Mouse (Mus musculus) spleen, embryonic (tissue): ENCODE measurements around the gene BC051142.

ENCODE experiments used
- CTCF ChIA-PET: fragments of 350-600 bp; sonication (Branson Sonifier 250); formaldehyde crosslinking; loops from one replicate; lab custom pipeline; 2022; lab: Charles Lee

The BC051142 gene

DNA sequence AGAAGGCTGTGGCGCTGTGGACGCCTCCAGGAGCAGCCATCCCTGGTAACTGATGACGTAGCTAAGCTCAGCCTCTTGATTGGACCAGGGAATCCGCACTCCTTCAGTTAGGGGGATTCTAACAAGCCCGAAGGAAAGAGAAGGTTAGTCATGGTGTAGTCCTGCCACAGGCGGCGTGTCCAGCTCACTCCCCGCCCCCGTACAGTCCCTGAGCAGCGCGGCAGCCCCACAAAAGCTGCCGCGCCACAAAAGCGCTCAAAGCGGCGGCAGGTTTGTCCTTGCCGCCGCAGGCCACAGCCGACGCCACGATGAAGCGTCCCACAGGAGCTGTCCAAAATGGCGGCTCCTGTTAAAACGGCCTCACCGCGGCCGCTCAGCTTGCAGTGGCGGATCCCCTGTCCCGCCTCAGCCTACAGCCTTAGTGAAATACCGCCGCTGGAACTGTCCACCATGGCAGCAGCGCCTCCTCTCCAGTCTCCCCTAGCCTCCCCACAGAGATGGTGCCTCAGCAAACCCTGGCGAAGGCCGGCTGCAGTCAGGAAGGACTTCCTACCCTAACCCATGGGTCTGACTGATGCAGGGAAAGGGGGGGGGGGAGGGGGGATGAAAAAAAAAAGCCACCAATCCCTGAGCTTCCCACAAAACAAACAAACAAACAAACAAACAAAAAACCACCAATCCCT is at the start of gene BC051142:
TSS of gene BC051142 (plus strand) at position 110 of the 683 bp plus-strand sequence.
- CTCF ChIA-PET, result interaction anchor here (0.6 to 0.7 kb wide), 7 partner anchors 16 to 454 kb away, joined by 3 to 9 read pairs (median 4); no protein-coding TSS in a partner anchor

DNA sequence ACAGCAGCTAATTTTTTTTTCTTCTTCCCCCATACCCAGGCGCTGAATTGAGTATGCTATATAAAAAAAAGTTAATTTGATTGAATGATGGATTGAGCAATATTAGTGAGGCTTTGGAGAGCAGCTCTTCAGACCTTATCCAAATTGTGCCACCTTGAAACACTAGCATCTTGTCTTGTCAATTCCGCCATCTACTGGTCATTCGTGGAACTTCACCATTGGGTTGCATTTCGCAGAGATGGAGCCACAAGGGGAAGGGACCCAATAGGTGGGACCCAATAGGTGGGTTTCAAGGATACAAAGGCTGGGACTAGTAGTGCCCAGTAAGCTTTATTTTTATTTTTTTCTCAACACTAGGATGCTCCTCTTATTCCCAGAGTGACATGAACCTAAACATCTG is 49.2 kb upstream of the BC051142 start:
- CTCF ChIA-PET, result interaction anchor here (0.6 to 1.4 kb wide), 10 partner anchors 24 to 265 kb away, joined by 3 to 6 read pairs (median 4); partner anchors contain the start of gene H2-Aa

DNA sequence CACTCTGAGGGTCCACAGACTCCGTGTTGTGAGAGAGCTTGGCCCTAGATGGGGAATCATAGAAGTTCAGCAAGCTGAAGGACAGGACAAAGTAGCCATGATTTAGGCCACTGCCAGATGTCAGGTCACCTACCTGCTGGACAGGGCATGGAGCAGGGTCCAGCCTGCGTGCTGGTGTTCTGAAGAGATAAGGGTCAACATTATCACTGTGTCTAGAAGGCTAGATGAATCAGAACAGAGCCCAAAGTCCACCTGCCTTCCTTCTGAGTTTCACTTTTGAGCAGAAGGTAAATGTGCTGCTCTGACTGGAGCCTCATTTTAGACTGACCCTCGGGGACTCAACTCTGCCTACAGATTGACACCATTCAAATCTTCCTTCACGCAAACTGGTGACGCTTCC is 44.1 kb upstream of the BC051142 start, which contains the start of gene Btnl2:
TSS of gene Btnl2 (plus strand) at position 284 of the 400 bp plus-strand sequence.
- CTCF ChIA-PET, result interaction anchor here (1.1 kb wide), 1 partner anchor 27 kb away, joined by 3 read pairs; no protein-coding TSS in a partner anchor

DNA sequence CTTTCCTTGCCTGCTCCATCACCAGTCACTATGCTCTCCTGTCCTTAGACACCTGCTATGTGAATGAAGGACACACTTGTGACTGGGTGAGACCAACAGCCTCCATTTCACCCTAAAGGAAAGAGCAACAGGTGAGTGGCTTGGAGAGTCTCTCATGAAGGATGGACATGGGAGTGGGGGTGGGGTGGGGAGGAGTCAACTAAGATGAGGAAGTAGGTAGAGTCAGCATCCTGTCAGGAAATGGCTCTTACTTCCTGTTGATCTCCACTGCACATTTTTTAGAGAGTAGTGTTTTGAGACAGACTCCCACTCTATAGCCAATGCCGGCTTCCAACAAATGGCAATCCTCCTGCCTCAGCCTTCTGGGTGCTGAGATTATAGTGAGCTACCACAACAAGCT is 43.7 kb upstream of the BC051142 start:
- CTCF ChIA-PET, result interaction anchor here (1.1 kb wide), 1 partner anchor 28 kb away, joined by 3 read pairs; no protein-coding TSS in a partner anchor

DNA sequence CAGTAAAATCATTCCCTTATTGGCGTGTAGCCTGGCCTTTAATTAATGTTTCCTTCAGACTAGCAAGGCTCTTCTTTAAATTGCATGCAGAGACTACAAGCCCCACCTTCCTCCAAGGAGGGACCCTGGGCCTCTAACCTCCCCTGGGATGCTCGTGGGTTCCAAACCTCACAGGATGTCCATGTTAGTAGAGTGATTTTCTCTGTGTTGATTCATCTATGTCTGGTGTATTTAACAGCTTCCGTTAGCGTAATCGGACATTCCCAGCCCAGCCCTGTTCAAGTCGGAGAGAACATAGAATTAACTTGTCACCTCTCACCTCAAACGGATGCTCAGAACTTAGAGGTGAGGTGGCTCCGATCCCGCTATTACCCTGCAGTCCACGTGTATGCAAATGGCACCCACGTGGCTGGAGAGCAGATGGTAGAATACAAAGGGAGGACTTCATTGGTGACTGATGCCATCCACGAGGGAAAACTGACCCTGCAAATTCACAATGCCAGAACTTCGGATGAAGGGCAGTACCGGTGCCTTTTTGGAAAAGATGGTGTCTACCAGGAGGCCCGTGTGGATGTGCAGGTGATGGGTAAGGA is 35.6 kb upstream of the BC051142 start:
- CTCF ChIA-PET, result interaction anchor here (0.6 to 1.9 kb wide), 2 partner anchors 12 kb away, joined by 3 to 6 read pairs; no protein-coding TSS in a partner anchor

DNA sequence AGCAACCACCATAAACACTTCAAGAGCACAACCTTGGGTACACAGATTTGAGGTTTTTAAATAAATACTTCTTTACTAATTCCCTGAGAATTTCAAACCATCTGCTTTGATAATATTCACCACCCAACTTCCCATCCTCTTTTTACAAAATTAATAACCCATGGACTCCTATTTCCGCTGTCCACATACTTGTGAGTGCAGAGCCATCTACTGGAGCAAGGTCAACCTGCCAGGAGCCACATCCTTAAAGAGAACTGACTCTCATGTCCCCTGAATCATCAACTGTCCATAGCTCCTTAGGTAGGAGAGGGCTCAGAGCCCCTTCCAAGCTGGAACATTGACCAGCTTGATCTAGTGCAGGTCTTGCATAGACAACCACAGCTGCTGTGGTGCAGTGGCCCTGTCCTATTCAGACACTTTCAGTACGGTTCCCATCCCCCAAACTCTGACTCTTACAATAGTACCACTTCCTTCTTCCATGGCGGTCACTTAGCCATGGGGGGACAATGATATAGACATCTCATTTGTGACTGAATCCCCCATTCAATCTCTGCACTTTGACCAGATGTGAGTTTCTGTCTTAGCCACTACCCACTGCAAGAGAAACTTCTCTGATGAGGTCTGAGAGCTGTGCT is 34.8 kb upstream of the BC051142 start:
- CTCF ChIA-PET, result interaction anchor here (0.6 to 1.9 kb wide), 2 partner anchors 12 to 13 kb away, joined by 3 to 6 read pairs; no protein-coding TSS in a partner anchor

DNA sequence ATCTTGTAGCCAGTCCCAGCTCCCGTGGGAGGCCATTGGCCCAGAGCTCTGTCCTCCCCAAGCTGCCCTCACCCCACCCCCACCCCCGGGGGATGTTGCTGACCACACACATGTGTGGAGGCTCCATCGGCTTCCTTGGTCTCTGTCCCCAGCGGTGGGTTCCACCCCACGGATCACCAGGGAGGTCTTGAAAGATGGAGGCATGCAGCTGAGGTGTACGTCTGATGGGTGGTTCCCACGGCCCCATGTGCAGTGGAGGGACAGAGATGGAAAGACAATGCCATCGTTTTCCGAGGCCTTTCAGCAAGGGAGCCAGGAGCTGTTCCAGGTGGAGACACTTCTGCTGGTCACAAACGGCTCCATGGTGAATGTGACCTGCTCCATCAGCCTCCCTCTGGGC is 33.6 kb upstream of the BC051142 start:
- CTCF ChIA-PET, result no interaction called here

DNA sequence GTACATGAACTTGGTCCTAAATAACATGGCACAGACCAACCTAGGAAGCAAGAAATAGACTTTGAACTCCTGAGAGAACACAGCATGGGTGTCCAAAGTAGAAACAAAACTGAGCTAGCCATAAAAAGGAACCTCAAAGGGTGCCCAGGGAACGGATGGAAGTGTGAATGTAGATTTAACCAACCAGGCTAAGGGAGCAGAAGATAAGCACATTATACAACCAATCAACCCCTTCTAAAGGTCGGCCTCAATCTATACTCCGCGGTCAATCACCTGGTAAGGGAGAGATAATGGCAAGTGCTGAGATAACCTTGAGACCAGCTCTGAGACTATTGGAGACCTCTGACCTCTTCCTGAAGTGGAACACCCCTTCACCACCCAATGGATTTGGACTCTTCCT is 28.1 kb upstream of the BC051142 start:
- CTCF ChIA-PET, result no interaction called here

DNA sequence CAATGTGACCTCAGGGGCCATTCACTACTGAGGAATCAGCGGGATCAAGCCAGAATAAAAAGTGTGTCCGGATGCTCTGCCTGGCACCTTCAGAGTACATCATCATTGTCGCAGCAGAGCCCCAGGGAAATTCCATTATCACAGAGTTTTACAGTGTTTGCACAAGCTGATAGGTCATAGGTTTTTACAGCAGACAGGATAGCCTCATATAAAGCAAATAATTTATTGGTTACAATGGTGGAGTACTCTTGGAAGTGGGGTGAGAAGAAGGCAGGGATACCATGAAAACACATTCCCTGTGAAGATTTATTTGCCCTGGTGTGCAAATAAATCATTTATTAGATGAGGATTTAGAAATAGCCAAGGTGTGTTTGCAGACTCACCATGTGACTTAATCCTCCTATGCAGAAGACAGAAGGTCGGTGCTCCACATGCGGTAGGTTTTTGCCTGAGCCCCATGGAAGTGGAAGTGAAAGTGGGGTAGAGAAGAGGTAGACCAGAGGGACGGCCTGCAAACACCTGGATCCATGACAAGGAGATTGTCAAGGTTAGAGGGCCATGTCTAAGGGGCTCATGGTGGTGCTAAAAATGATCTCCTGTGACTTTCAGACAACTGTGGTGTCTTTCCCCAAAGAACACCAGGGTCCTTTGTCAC is 25.4 kb upstream of the BC051142 start:
- CTCF ChIA-PET, result interaction anchor here (1.0 kb wide), 1 partner anchor 23 kb away, joined by 4 read pairs; no protein-coding TSS in a partner anchor

DNA sequence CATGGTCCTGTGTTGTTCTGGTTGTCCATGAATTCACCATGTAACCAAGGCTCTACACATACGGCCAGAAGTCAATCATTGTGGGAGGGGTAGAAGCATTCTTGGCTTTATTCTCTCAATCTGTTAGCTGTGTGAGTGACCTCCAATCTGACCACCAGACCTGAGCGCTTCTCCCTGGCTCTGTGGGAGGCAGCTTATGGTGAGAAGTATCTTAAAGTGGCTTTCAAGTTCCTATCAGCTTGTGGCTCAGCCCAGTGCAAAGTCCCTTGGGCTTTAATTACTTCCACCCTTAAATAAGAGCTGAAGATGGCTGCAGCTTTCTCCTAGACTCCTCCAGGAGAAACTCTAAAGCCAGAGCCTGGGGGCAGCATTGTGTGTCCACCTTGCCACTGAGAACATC is 21.8 kb upstream of the BC051142 start, which contains the start of gene Btnl1:
TSS of gene Btnl1 (plus strand) at position 286 of the 400 bp plus-strand sequence.
- CTCF ChIA-PET, result interaction anchor here (1.0 to 1.2 kb wide), 3 partner anchors 11 to 54 kb away, joined by 3 read pairs; no protein-coding TSS in a partner anchor

DNA sequence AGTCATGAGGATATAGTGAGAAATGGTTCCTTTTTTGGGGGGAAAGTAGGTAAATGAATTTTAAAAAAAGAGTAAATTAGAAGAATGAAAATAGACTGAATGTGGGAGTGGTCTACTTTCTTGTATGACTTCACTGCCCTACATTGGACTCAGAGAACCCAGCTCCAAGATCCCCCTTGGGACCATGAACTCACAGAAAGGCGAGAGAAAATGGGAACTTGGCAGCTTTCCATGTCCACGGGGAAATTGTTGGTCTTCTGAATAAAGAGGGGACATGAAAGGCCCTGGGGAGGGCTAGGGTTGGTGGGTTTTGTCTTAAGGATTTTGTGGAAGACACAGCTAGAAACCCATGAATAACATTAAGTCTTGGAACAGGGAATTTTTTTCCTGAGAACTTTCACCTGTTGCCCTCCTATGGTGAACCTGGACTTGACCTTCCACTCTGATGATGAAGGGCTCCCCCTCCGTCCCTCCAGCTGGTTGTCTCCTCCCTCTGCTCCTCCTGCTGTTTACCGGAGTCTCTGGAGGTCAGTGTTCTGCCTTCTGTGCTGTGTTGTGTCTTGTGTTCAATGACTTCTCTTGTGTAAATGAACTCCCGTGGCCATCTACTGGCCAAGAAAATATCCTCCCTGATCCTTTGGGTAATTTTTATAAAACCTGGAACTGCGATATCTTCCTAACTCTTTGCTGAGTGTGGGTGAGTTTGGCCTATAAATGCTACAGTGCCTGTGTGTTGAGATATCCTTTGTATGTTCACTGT is 21.0 kb upstream of the BC051142 start:
- CTCF ChIA-PET, result interaction anchor here (1.0 kb wide), 1 partner anchor 10 kb away, joined by 3 read pairs; no protein-coding TSS in a partner anchor

DNA sequence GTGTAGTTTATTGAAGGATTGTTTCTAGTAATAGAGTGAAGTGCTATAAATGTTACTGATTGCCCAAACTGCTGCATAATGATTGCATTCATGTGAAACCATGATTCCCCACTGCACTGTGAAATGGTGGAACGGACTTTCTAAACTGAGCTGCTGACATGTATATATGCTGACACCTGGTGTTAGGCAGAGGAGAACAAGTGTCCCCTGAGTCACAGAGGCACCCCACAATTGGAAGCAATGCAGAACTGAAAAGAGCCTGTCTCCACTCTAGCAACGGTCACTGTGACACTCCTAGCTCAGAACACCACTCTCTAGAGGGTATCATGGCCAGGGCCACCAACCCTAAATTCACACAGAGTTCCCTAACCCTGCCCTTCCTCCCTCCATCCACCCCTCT is 19.9 kb upstream of the BC051142 start:
- CTCF ChIA-PET, result no interaction called here

DNA sequence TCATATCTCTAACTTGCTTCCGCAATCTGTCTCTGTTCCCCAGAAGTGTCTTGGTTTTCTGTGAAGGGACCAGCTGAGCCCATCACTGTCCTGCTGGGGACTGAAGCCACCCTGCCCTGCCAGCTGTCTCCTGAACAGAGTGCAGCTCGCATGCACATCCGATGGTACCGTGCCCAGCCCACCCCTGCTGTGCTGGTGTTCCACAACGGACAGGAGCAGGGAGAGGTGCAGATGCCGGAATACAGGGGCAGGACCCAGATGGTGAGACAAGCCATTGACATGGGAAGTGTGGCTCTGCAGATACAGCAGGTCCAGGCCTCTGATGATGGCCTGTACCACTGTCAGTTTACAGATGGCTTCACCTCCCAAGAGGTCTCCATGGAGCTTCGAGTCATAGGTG is 19.2 kb upstream of the BC051142 start:
- CTCF ChIA-PET, result no interaction called here

DNA sequence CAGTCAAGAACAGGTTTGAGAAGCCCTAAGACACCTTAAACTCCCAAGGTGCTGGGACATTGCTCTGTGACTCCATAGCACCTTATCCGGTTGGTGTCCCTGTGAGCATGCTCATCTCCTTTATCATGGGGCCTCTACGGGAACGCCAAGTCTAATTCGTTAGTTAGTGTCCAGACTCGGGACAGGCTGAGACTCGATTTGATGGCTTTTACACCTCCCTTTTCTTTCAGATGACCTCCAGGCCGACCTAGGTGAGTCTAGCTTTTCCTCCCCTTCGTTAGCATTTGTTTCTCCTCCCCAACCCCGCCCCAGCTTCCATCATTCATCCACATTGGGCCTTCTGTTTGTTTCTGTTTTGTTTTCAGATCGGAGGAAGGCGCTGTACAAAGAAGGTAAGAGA is 16.7 kb upstream of the BC051142 start:
- CTCF ChIA-PET, result interaction anchor here (0.5 kb wide), 1 partner anchor 11 kb away, joined by 4 read pairs; no protein-coding TSS in a partner anchor

DNA sequence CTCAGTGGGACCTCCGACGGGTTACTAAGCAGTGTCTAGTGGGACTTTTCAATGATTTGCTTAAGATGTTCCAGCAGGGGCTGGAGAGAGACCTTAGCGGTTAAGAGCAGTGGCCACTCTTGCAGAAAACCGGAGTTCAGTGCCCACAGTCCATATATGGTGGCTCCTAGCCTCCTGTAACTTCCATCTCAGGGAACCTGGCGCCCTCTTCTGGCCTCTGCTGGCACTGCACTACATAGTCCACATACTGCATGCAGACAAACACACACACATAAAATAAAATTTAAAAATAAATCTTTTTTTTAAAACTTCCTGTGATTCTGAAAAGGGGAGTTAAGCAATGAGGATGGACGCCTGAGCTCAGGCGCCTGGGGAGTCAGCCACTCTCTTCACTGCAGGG is 15.4 kb upstream of the BC051142 start:
- CTCF ChIA-PET, result interaction anchor here (0.6 kb wide), 1 partner anchor 58 kb away, joined by 3 read pairs; the partner anchor contains the start of gene H2-Eb2

DNA sequence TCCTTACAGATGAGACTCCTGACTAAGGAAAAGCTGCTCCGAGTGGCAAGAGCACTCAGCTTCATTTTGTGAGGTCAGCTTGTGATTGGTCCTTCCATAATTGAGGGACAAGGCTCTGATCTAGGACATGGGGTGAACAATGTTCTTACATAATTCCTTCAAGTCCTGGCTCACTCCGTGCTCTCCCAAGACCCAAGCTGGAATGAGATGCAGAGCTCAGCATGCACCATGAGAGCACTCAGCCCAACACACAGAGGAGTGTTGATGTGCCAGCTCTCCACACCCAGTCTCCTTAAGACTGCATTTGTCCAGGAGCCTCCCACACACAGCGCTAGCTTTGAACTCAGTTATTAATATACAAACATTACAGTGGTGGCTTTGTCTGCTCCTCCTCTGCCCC is 13.9 kb upstream of the BC051142 start:
- CTCF ChIA-PET, result interaction anchor here (0.6 kb wide), 1 partner anchor 175 kb away, joined by 3 read pairs; no protein-coding TSS in a partner anchor

DNA sequence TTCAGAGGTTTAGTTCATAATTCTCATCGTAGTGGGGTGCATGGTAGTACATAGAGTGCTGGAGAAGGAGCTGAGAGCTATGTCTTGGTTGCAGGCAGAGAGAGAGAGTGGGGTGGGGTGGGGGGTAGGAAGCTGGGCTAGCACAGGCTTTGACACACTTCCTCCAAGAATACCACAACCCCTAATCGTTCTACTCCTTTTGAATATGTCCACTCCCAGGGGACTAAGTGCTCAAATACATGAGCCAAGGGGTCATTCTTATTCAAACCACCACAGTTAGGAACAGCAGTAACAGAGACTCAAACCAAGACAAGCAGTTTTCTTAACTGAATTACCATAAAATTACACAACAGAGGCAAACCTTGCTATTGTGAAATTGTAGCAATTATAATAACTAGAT is 12.0 kb upstream of the BC051142 start:
- CTCF ChIA-PET, result no interaction called here

DNA sequence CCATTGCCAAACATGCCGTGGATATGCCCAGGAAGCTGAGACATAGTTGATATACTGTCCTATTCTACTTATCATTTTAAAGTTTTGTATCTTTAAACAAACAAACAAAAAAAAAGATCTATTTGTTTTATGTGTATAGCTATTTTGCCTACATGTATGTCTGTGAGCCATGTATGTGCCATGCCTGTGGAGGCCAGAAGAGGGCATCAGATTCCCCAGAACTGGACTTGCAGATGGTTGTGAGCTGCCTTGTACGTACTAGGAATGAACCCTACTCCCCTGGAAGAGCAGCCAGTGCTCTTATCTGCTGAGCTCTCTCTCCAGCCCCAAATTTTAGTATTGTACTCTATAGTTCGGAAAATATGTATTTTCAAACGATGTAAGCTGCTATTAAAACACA is 10.1 kb upstream of the BC051142 start:
- CTCF ChIA-PET, result interaction anchor here (1.1 kb wide), 1 partner anchor 19 kb away, joined by 4 read pairs; no protein-coding TSS in a partner anchor

DNA sequence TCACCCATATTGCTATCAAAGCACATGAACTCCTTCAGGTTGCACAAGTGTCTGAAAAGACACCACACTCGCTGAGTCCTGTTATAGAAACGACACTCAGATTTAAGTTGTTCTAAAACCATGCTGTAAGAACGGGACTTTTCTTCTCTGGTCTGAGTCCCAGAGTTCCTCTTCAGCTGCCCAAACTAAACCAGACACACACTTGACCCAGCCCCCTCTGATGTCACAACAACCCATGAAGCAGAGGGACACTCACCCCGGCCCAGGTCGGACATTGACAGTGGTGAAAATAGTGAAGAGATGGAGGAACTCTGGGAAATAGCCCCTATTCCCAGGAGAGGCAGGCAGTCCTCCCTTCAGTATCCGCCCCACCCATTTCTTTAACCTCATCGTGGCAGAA is 7.1 kb upstream of the BC051142 start:
- CTCF ChIA-PET, result interaction anchor here (1.2 kb wide), 1 partner anchor 118 kb away, joined by 3 read pairs; no protein-coding TSS in a partner anchor

DNA sequence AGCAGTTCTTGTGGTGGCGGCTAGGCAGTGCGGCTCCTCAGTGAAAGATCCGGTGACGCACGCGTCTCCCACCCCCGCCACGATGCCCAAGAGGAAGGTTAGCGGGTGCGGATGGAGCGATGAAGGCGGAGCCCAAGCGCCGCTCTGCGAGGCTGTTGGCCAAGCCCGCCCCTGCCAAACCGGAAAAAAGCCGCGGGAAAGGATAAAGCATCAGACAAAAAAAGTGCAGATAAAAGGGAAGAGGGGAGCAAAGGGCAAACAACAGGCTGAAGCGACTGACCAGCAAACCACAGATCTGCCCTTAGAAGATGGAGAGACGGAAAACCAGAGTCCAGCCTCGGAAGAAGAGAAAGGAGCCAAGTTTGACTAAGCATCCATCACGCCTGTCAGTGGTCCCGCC is 6.3 kb upstream of the BC051142 start:
- CTCF ChIA-PET, result interaction anchor here (0.7 to 1.2 kb wide), 2 partner anchors 11 to 119 kb away, joined by 3 to 4 read pairs; no protein-coding TSS in a partner anchor
